ENCODE assay signal across 17 mouse cellular contexts in the genomic region with DNA sequence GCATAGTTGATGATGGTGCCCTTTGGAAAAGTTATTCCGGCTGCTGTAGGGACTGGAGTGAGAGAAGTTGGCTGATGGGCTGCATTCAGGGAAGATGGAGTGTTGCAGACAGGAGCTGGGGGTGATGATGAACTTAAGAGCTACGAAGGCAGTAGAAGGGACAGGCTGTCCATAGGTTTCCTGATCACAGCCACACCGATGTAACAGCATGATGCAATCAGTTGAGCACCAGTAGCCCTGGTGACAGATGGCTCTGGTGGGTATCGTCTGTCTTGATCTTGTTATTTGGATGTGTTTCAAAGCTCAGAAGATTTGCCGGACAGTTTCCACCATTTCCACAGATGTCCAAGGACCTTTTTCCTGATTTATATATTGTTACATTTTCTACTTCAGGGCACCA. TPM values are rescaled to one million over a fixed set of nuclear protein-coding genes. Genes with fewer than 3 reads are reported as not detected.
DNase-seq lines count a peak whose midpoint lies in the region; ATAC-seq and TF ChIP-seq lines count a peak whose summit lies in the region.
"Had no signal": no experiment of that assay in that cellular context is flagged by ENCODE, and none has a peak within 500 bp of the region (broad histone marks: within the 10 kb centered on the region; RNA-seq: fewer than 3 reads in every experiment).

No protein-coding gene starts in this region.

- peak overlapping the region; percentile 32; the same call in 1 of the 2 replicates for H3K4me2 ChIP-seq in liver, embryonic 12.5 days
- H3K4me2 ChIP-seq: embryonic facial prominence, embryonic 15.5 days; forebrain, embryonic 13.5 days; heart, embryonic 15.5 days; lung, embryonic 14.5 days; neural tube, embryonic 15.5 days had no signal

- TF ChIP-seq POLR2A in cerebellum, adult 2 months (IDR thresholded peaks at IDR 0.05; ENCODE audit: borderline replicate concordance, insufficient read depth, low read length), result no peak
- TF ChIP-seq POLR2A in thymus, adult 2 months (IDR thresholded peaks at IDR 0.05; ENCODE audit: control insufficient read depth, extremely low read depth, insufficient read depth, low read length, poor library complexity), result no peak

- H3K9me3 ChIP-seq in liver, embryonic 12.5 days (replicated peaks), result no peaks in the 10 kb centered on the region
- H3K9me3 ChIP-seq: embryonic facial prominence, embryonic 15.5 days; forebrain, embryonic 13.5 days; heart, embryonic 15.5 days; neural tube, embryonic 15.5 days had no signal

- ATAC-seq in liver, embryonic 12.5 days, result peak; percentile 67
- ATAC-seq: forebrain, embryonic 13.5 days; intestine, embryonic 16.5 days had no signal

- WGBS in cerebellum, adult 2 months, result 24% methylated on average over 5 of the region's 5 CpGs
- 56% methylated on average over 5 of the region's 5 CpGs for WGBS in liver, embryonic 12.5 days (ENCODE audit: insufficient replicate concordance)
- 90% methylated on average over 5 of the region's 5 CpGs for WGBS in thymus, adult 2 months

- H3K4me3 ChIP-seq in cerebellum, adult 2 months (replicated peaks; ENCODE audit: insufficient read depth, low read depth, low read length), result no peak overlapping the region
- no peak overlapping the region for H3K4me3 ChIP-seq in liver, embryonic 12.5 days
- H3K4me3 ChIP-seq in thymus, adult 2 months (ENCODE audit: control insufficient read depth, insufficient read depth, low read length), result no peak overlapping the region
- H3K4me3 ChIP-seq: embryonic facial prominence, embryonic 15.5 days; forebrain, embryonic 13.5 days; heart, embryonic 15.5 days; neural tube, embryonic 15.5 days had no signal

- peak; percentile 21 to 37 for DNase-seq in cerebellum, adult 2 months
- no peak for DNase-seq in cerebellum, adult 8-10 months
- DNase-seq in 416B (ENCODE audit: low read depth), result peak; percentile 13
- DNase-seq in cerebellum, postnatal 10 days, result peak; percentile 68 to 76
- DNase-seq in testis, postnatal 14 days (ENCODE audit: low spot score), result no peak
- DNase-seq in thymus, adult 2 months, result no peak
- no peak for DNase-seq in c-Kit-positive CD71-positive TER-119-positive erythroid progenitor cells, embryonic 14.5 days (ENCODE audit: low spot score)
- DNase-seq: kidney, postnatal 10 days; lung, embryonic 14.5 days; retina, postnatal 1 day had no signal

- H3K27ac ChIP-seq in cerebellum, adult 2 months (ENCODE audit: insufficient read depth, low read length), result no peak overlapping the region
- H3K27ac ChIP-seq in liver, embryonic 12.5 days, result peak overlapping the region; percentile 89
- H3K27ac ChIP-seq in thymus, adult 2 months (ENCODE audit: control insufficient read depth, insufficient read depth, low read length), result no peak overlapping the region
- H3K27ac ChIP-seq: embryonic facial prominence, embryonic 15.5 days; forebrain, embryonic 13.5 days; heart, embryonic 15.5 days; neural tube, embryonic 15.5 days had no signal

- peaks cover 5% of the 10 kb centered on the region for H3K4me1 ChIP-seq in cerebellum, adult 2 months (ENCODE audit: control insufficient read depth, insufficient read depth, low read length)
- peaks cover 30% of the 10 kb centered on the region for H3K4me1 ChIP-seq in liver, embryonic 12.5 days
- no peaks in the 10 kb centered on the region for H3K4me1 ChIP-seq in thymus, adult 2 months (replicated peaks; ENCODE audit: control insufficient read depth, insufficient read depth, low read length)
- H3K4me1 ChIP-seq: embryonic facial prominence, embryonic 15.5 days; forebrain, embryonic 13.5 days; heart, embryonic 15.5 days; neural tube, embryonic 15.5 days had no signal

- H3K36me3 ChIP-seq in liver, embryonic 12.5 days, result no peaks in the 10 kb centered on the region
- H3K36me3 ChIP-seq in thymus, adult 2 months (ENCODE audit: control insufficient read depth, insufficient read depth, low read length), result no peaks in the 10 kb centered on the region
- H3K36me3 ChIP-seq: embryonic facial prominence, embryonic 15.5 days; heart, embryonic 15.5 days; neural tube, embryonic 15.5 days had no signal

- TF ChIP-seq CTCF in cerebellum, adult 2 months (IDR thresholded peaks at IDR 0.05; ENCODE audit: borderline replicate concordance, insufficient read depth, low read depth, low read length), result no peak
- no peak for TF ChIP-seq CTCF in thymus, adult 2 months (IDR thresholded peaks at IDR 0.05; ENCODE audit: borderline replicate concordance, control insufficient read depth, extremely low read depth, insufficient read depth, low read length, poor library complexity)

- H3K9ac ChIP-seq in liver, embryonic 12.5 days, result 0 out of 2 replicates have a peak overlapping the region, but pooled peaks have one; percentile 2
- H3K9ac ChIP-seq: embryonic facial prominence, embryonic 15.5 days; forebrain, embryonic 13.5 days; heart, embryonic 15.5 days; lung, embryonic 14.5 days; neural tube, embryonic 15.5 days had no signal

- H3K27me3 ChIP-seq in cerebellum, adult 2 months (ENCODE audit: control insufficient read depth, insufficient read depth, low read length), result no peaks in the 10 kb centered on the region
- H3K27me3 ChIP-seq in liver, embryonic 12.5 days (replicated peaks), result no peaks in the 10 kb centered on the region
- H3K27me3 ChIP-seq in thymus, adult 2 months (ENCODE audit: control insufficient read depth, insufficient read depth, low read length), result no peaks in the 10 kb centered on the region
- H3K27me3 ChIP-seq: embryonic facial prominence, embryonic 15.5 days; forebrain, embryonic 13.5 days; heart, embryonic 15.5 days; neural tube, embryonic 15.5 days had no signal

RNA-seq across cellular contexts. Expression of a gene that starts 19.5 kb away (rescaled TPM):
- not detected in 2 replicates for polyA plus RNA-seq in cerebellum, adult 2 months (2012; rRNA removed)
- 5.9 and 6.1 TPM in 2 replicates for polyA plus RNA-seq in liver, embryonic 12.5 days (2016; fragmentation: Nextera tagmentation; extraction: Ambion mirVana)
- 1.5 and 6.0 TPM in 2 replicates for polyA plus RNA-seq in thymus, adult 2 months (2012; rRNA removed)
- polyA plus RNA-seq: embryonic facial prominence, embryonic 15.5 days; forebrain, embryonic 13.5 days; heart, embryonic 15.5 days; hindbrain, embryonic 11.5 days; lung, embryonic 14.5 days; neural tube, embryonic 15.5 days had no signal

RNA-seq across cellular contexts. Expression of a gene that starts 32.8 kb away (rescaled TPM):
- polyA plus RNA-seq in cerebellum, adult 2 months (2012; rRNA removed), result 28.4 and 29.9 TPM in 2 replicates
- polyA plus RNA-seq in liver, embryonic 12.5 days (2016; fragmentation: Nextera tagmentation; extraction: Ambion mirVana), result 77.4 and 77.8 TPM in 2 replicates
- polyA plus RNA-seq in thymus, adult 2 months (2012; rRNA removed), result 32.7 and 34.7 TPM in 2 replicates

RNA-seq across cellular contexts. Expression of a gene that starts 49.9 kb away (rescaled TPM):
- polyA plus RNA-seq in cerebellum, adult 2 months (2012; rRNA removed), result 1.3 and 1.6 TPM in 2 replicates
- 0.10 and 0.29 TPM in 2 replicates for polyA plus RNA-seq in liver, embryonic 12.5 days (2016; fragmentation: Nextera tagmentation; extraction: Ambion mirVana)
- 2.2 and 2.4 TPM in 2 replicates for polyA plus RNA-seq in thymus, adult 2 months (2012; rRNA removed)

RNA-seq across cellular contexts. Expression of a gene that starts 60.0 kb away (rescaled TPM):
- 14.9 and 17.0 TPM in 2 replicates for polyA plus RNA-seq in cerebellum, adult 2 months (2012; rRNA removed)
- polyA plus RNA-seq in liver, embryonic 12.5 days (2016; fragmentation: Nextera tagmentation; extraction: Ambion mirVana), result 6.0 and 6.1 TPM in 2 replicates
- polyA plus RNA-seq in thymus, adult 2 months (2012; rRNA removed), result 45.5 and 66.9 TPM in 2 replicates

Comparison
In these comparisons a context has a peak if more than half of its experiments do, and no peak if none do; other contexts are left out.
1. DNase-seq: peak in cerebellum, adult 2 months (2 of 2), 416B (single experiment) and cerebellum, postnatal 10 days (2 of 2); none in cerebellum, adult 8-10 months (single experiment), testis, postnatal 14 days (single experiment), thymus, adult 2 months (single experiment) and c-Kit-positive CD71-positive TER-119-positive erythroid progenitor cells, embryonic 14.5 days (single experiment).